Comparison of ENCODE assay signal across 27 mouse cellular contexts in the genomic region with DNA sequence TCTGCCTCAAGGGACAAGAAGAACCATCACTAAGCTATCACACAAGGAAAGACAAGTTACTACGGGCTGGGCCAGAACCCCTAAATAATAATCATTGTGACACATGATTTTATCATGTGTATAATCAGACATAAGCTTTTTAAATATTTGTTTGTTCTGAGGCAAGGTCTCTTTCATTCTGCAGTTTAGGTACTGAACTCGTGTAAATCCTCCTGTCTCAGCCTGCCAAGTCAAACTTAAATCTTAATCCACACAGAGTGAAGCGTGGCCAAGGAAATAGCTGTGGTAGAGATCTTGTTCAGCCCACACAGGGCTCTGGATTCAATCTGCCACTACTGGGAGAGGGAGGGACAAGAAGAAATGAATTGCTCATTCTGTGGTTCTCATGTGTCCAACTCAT. TPM values are rescaled to one million over a fixed set of nuclear protein-coding genes. Genes with fewer than 3 reads are reported as not detected.
A peak's percentile ranks its signal among the peaks of the same experiment; 100 is the strongest.
DNase-seq lines count a peak whose midpoint lies in the region; ATAC-seq and TF ChIP-seq lines count a peak whose summit lies in the region.
"Had no signal": no experiment of that assay in that cellular context is flagged by ENCODE, and none has a peak within 500 bp of the region (broad histone marks: within the 10 kb centered on the region; RNA-seq: fewer than 3 reads in every experiment).

No protein-coding gene starts in this region.

- no peak overlapping the region for H3K4me2 ChIP-seq in neural tube, embryonic 15.5 days
- H3K4me2 ChIP-seq: embryonic facial prominence, embryonic 13.5 days; embryonic facial prominence, embryonic 15.5 days; forebrain, embryonic 12.5 days had no signal

- no peak for TF ChIP-seq POLR2A in bone marrow macrophage, adult 2 months (IDR thresholded peaks at IDR 0.05; ENCODE audit: borderline replicate concordance, low read depth, low read length)

- no peak for TF ChIP-seq CTCF in bone marrow macrophage, adult 2 months (IDR thresholded peaks at IDR 0.05; ENCODE audit: low read depth, low read length)

- H3K9me3 ChIP-seq in neural tube, embryonic 15.5 days (replicated peaks), result no peaks in the 10 kb centered on the region
- H3K9me3 ChIP-seq: embryonic facial prominence, embryonic 13.5 days; embryonic facial prominence, embryonic 15.5 days; forebrain, embryonic 10.5 days; forebrain, embryonic 12.5 days; G1E had no signal

- no peak overlapping the region for H3K9ac ChIP-seq in neural tube, embryonic 15.5 days (replicated peaks)
- H3K9ac ChIP-seq: embryonic facial prominence, embryonic 13.5 days; embryonic facial prominence, embryonic 15.5 days; forebrain, embryonic 12.5 days had no signal

- ATAC-seq in neural tube, embryonic 15.5 days (ENCODE audit: low FRiP score), result no peak
- ATAC-seq: activated CD4-positive, CD25-positive, alpha-beta regulatory T cell, adult 4 months; CD4-positive, CD25-positive, alpha-beta regulatory T cell, adult 4 months; forebrain, embryonic 14.5 days; forebrain, embryonic 16.5 days; Patski had no signal

- peak; percentile 80 for DNase-seq in fat pad, adult 2 months (ENCODE audit: extremely low read depth, low read depth, low spot score)
- DNase-seq in liver, result no peak
- no peak for DNase-seq in kidney, postnatal 10 days
- DNase-seq: adrenal gland, adult 8-10 months; adrenal gland, postnatal 14 days; adrenal gland, postnatal 36 days; B cell, adult 2 months; cerebellum, adult 11 months; cerebellum, adult 18-20 months; cerebellum, adult 8-10 months; cerebellum, adult 9-11 months; cerebellum, postnatal 14 days; cerebellum, postnatal 36 days; embryo, embryonic 11 days had no signal

- 89% methylated on average over 3 of the region's 3 CpGs for WGBS in neural tube, embryonic 15.5 days

- 0 out of 2 replicates have a peak overlapping the region, but pooled peaks have one; percentile 2 for H3K27ac ChIP-seq in bone marrow macrophage, adult 2 months (ENCODE audit: insufficient read depth, low read depth, low read length)
- H3K27ac ChIP-seq in neural tube, embryonic 15.5 days (replicated peaks), result no peak overlapping the region
- H3K27ac ChIP-seq: embryonic facial prominence, embryonic 13.5 days; embryonic facial prominence, embryonic 15.5 days; forebrain, embryonic 10.5 days; forebrain, embryonic 12.5 days had no signal

- H3K27me3 ChIP-seq in neural tube, embryonic 15.5 days (replicated peaks), result no peaks in the 10 kb centered on the region
- H3K27me3 ChIP-seq: CH12.LX; embryonic facial prominence, embryonic 13.5 days; embryonic facial prominence, embryonic 15.5 days; forebrain, embryonic 12.5 days; Patski had no signal

- no peak overlapping the region for H3K4me3 ChIP-seq in bone marrow macrophage, adult 2 months (ENCODE audit: insufficient read depth, low read length)
- no peak overlapping the region for H3K4me3 ChIP-seq in neural tube, embryonic 15.5 days (replicated peaks)
- H3K4me3 ChIP-seq: embryonic facial prominence, embryonic 13.5 days; embryonic facial prominence, embryonic 15.5 days; forebrain, embryonic 10.5 days; forebrain, embryonic 12.5 days had no signal

- peaks cover 23% of the 10 kb centered on the region for H3K4me1 ChIP-seq in bone marrow macrophage, adult 2 months (ENCODE audit: control insufficient read depth, insufficient read depth, low read length)
- peaks cover 24% of the 10 kb centered on the region for H3K4me1 ChIP-seq in neural tube, embryonic 15.5 days

- peaks cover 49% of the 10 kb centered on the region for H3K36me3 ChIP-seq in neural tube, embryonic 15.5 days

RNA-seq across cellular contexts. Expression of gene Dpf2, which starts 5.5 kb away (rescaled TPM):
- 69.3 and 75.2 TPM in 2 replicates for polyA plus RNA-seq in bone marrow macrophage, adult 2 months (2012; ENCODE audit: insufficient read depth, insufficient read length, missing spikeins)
- 95.7 and 115 TPM in 2 replicates for polyA plus RNA-seq in neural tube, embryonic 15.5 days (2015; fragmentation: Nextera tagmentation; extraction: Ambion mirVana)

RNA-seq across cellular contexts. Expression of gene Tigd3, which starts 13.3 kb away (rescaled TPM):
- 0.61 and 0.70 TPM in 2 replicates for polyA plus RNA-seq in bone marrow macrophage, adult 2 months (2012; ENCODE audit: insufficient read depth, insufficient read length, missing spikeins)
- polyA plus RNA-seq in neural tube, embryonic 15.5 days (2015; fragmentation: Nextera tagmentation; extraction: Ambion mirVana), result 8.9 and 10.0 TPM in 2 replicates

RNA-seq across cellular contexts. Expression of gene Cdc42ep2, which starts 17.3 kb away (rescaled TPM):
- 2.5 and 2.6 TPM in 2 replicates for polyA plus RNA-seq in bone marrow macrophage, adult 2 months (2012; ENCODE audit: insufficient read depth, insufficient read length, missing spikeins)
- 19.3 and 20.9 TPM in 2 replicates for polyA plus RNA-seq in neural tube, embryonic 15.5 days (2015; fragmentation: Nextera tagmentation; extraction: Ambion mirVana)

RNA-seq across cellular contexts. Expression of gene Slc25a45, which starts 29.7 kb away (rescaled TPM):
- 74.2 and 78.0 TPM in 2 replicates for polyA plus RNA-seq in bone marrow macrophage, adult 2 months (2012; ENCODE audit: insufficient read depth, insufficient read length, missing spikeins)
- 2.0 and 3.9 TPM in 2 replicates for polyA plus RNA-seq in neural tube, embryonic 15.5 days (2015; fragmentation: Nextera tagmentation; extraction: Ambion mirVana)

RNA-seq across cellular contexts. Expression of gene Frmd8, which starts 32.2 kb away (rescaled TPM):
- 24.6 and 25.2 TPM in 2 replicates for polyA plus RNA-seq in bone marrow macrophage, adult 2 months (2012; ENCODE audit: insufficient read depth, insufficient read length, missing spikeins)
- polyA plus RNA-seq in neural tube, embryonic 15.5 days (2015; fragmentation: Nextera tagmentation; extraction: Ambion mirVana), result 13.8 and 23.4 TPM in 2 replicates
